Mouse (Mus musculus) MEL (cell line): ENCODE data around the gene Tnni3k.

ENCODE experiments used
- CTCF ChIP-seq, 3 experiments: IDR thresholded peaks in 2 of 3; conservative IDR thresholded peaks in 1 of 3; 2 replicates each; pipeline ENCODE4 v1.5.1; 2011 to 2012; ENCODE audit warnings: low read length in 3 of 3, low read depth in 2 of 3, mild to moderate bottlenecking in 2 of 3, improper control_type of control experiment in 1 of 3, inconsistent platforms in 1 of 3, mixed read lengths in 1 of 3, moderate library complexity in 1 of 3; ENCODE audit not compliant: control insufficient read depth in 1 of 3, insufficient read depth in 1 of 3, poor library complexity in 1 of 3, severe bottlenecking in 1 of 3
- ELF1 ChIP-seq: IDR thresholded peaks from 2 replicates; pipeline ENCODE4 v1.6.1; 2014; ENCODE audit warnings: low read depth, mild to moderate bottlenecking, inconsistent platforms, low read length, improper control_type of control experiment, moderate library complexity
- EP300 ChIP-seq, 2 experiments: IDR thresholded peaks; 2 replicates each; pipeline ENCODE4 v1.6.1; 2011; ENCODE audit warnings: improper control_type of control experiment in 2 of 2, low read length in 2 of 2, low read depth in 1 of 2, mild to moderate bottlenecking in 1 of 2
- GATA1 ChIP-seq: IDR thresholded peaks from 2 replicates; pipeline ENCODE4 v1.6.1; 2011; ENCODE audit warnings: low read depth, low read length, improper control_type of control experiment
- KAT2A ChIP-seq: conservative IDR thresholded peaks from 2 replicates; pipeline ENCODE4 v1.6.1; 2012; ENCODE audit warnings: low read depth, low read length, improper control_type of control experiment, inconsistent platforms
- ZNF384 ChIP-seq: IDR thresholded peaks from 2 replicates; pipeline ENCODE4 v1.6.1; 2012; ENCODE audit warnings: low read depth, mild to moderate bottlenecking, inconsistent platforms, low read length, improper control_type of control experiment

DNA sequence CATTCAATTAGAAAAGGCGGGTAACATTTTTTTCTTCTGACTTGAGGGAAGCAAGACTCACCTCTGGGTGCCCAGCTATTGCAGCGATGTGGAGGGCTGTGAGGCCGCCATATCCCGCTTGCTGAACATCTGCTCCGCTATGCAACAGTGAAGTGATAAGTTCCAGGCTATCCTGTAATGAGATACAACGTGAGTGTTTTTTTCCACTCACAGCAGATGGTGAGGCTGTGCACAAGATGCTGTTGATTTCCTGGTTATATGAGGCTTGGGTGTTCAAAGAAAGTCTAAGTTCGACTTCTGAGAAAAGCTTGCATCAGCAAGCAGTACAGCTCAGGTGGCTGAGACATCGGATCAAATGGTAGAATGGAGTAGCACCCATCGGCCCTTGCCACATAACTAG lies 25.0 kb downstream of the Tnni3k start:
- no peak for TF ChIP-seq CTCF (IDR thresholded peaks at IDR 0.05 in 2 of 3, conservative IDR thresholded peaks at IDR 0.05 in 1 of 3; ENCODE audit: control insufficient read depth in 1 of 3, insufficient read depth in 1 of 3, low read depth in 2 of 3, low read length in 3 of 3, poor library complexity in 1 of 3, severe bottlenecking in 1 of 3)
- TF ChIP-seq GATA1 = no peak
- TF ChIP-seq ZNF384 = no peak
- TF ChIP-seq ELF1 = no peak
- TF ChIP-seq KAT2A = no peak
- no peak for TF ChIP-seq EP300 (IDR thresholded peaks at IDR 0.05; ENCODE audit: low read depth in 1 of 2, low read length in 2 of 2)
